26 mouse cellular contexts compared by ENCODE assay signal in genomic region chr4:140131625-140132321, GRCm38 (mm10).
DNase-seq lines count a peak whose midpoint lies in the region; ATAC-seq and TF ChIP-seq lines count a peak whose summit lies in the region.
"Had no signal": no experiment of that assay in that cellular context is flagged by ENCODE, and none has a peak within 500 bp of the region (broad histone marks: within the 10 kb centered on the region; RNA-seq: fewer than 3 reads in every experiment).

No protein-coding gene starts in this region.

- H3K4me1 ChIP-seq in hindbrain, embryonic 16.5 days (ENCODE audit: control insufficient read depth, insufficient read depth, low read depth, low read length), result peaks cover 13% of the 10 kb centered on the region
- peaks cover 25% of the 10 kb centered on the region; the same call in 1 of the 2 replicates for H3K4me1 ChIP-seq in hindbrain, embryonic 14.5 days (replicated peaks; ENCODE audit: control insufficient read depth, insufficient read depth, low read length)
- peaks cover 33% of the 10 kb centered on the region for H3K4me1 ChIP-seq in midbrain, embryonic 12.5 days
- 0 out of 2 replicates have a peak, but pooled peaks cover 4% of the 10 kb centered on the region for H3K4me1 ChIP-seq in midbrain, postnatal 0 days (ENCODE audit: insufficient read depth, low read length)
- H3K4me1 ChIP-seq: liver, embryonic 15.5 days had no signal

- H3K9me3 ChIP-seq in hindbrain, embryonic 16.5 days (ENCODE audit: control insufficient read depth, low read length), result peaks cover 3% of the 10 kb centered on the region; the same call in 1 of the 2 replicates
- no peaks in the 10 kb centered on the region for H3K9me3 ChIP-seq in hindbrain, embryonic 14.5 days (ENCODE audit: control insufficient read depth, low read length)
- no peaks in the 10 kb centered on the region for H3K9me3 ChIP-seq in midbrain, embryonic 12.5 days
- no peaks in the 10 kb centered on the region for H3K9me3 ChIP-seq in midbrain, postnatal 0 days (ENCODE audit: low read length)
- H3K9me3 ChIP-seq: forebrain, embryonic 15.5 days; liver, embryonic 15.5 days had no signal

- peak overlapping the region; percentile 18; the same call in 1 of the 2 replicates for H3K9ac ChIP-seq in hindbrain, embryonic 16.5 days (ENCODE audit: low read depth, low read length)
- no peak overlapping the region for H3K9ac ChIP-seq in hindbrain, embryonic 14.5 days
- no peak overlapping the region for H3K9ac ChIP-seq in midbrain, embryonic 12.5 days (replicated peaks)
- H3K9ac ChIP-seq in midbrain, postnatal 0 days (replicated peaks; ENCODE audit: low read length, poor library complexity, severe bottlenecking), result no peak overlapping the region
- H3K9ac ChIP-seq: forebrain, embryonic 15.5 days; heart, embryonic 12.5 days; limb, embryonic 12.5 days; liver, embryonic 15.5 days; lung, embryonic 14.5 days had no signal

- ATAC-seq in hindbrain, embryonic 16.5 days, result no peak
- ATAC-seq in hindbrain, embryonic 14.5 days (ENCODE audit: low FRiP score), result no peak
- ATAC-seq in midbrain, embryonic 12.5 days (ENCODE audit: low FRiP score, low read depth), result 0 out of 2 replicates have a peak, but pooled peaks have one; percentile 39
- 0 out of 2 replicates have a peak, but pooled peaks have one; percentile 21 for ATAC-seq in midbrain, postnatal 0 days (ENCODE audit: low FRiP score)
- ATAC-seq in inflammation-experienced regulatory T-cells, adult 6 months, result no peak
- ATAC-seq: activated CD4-positive, CD25-positive, alpha-beta regulatory T cell, adult 4 months; forebrain, embryonic 15.5 days had no signal

- WGBS in hindbrain, embryonic 16.5 days, result 31% methylated on average over 9 of the region's 9 CpGs
- 27% methylated on average over 9 of the region's 9 CpGs for WGBS in hindbrain, embryonic 14.5 days
- WGBS in midbrain, embryonic 12.5 days, result 7% methylated on average over 9 of the region's 9 CpGs
- WGBS in midbrain, postnatal 0 days, result 28% methylated on average over 9 of the region's 9 CpGs

- no peak overlapping the region for H3K27ac ChIP-seq in hindbrain, embryonic 16.5 days (ENCODE audit: low read depth, low read length)
- no peak overlapping the region for H3K27ac ChIP-seq in hindbrain, embryonic 14.5 days
- peak overlapping the region; percentile 73 for H3K27ac ChIP-seq in midbrain, embryonic 12.5 days (replicated peaks)
- peak overlapping the region; percentile 69 for H3K27ac ChIP-seq in midbrain, postnatal 0 days (ENCODE audit: low read depth, low read length)
- H3K27ac ChIP-seq: forebrain, embryonic 15.5 days; gastrocnemius, adult 2 months; heart, adult 2 months; left cerebral cortex, adult 2 months; limb, embryonic 12.5 days; liver, embryonic 15.5 days had no signal

- no peaks in the 10 kb centered on the region; the same call in 1 of the 2 replicates for H3K27me3 ChIP-seq in hindbrain, embryonic 16.5 days (replicated peaks; ENCODE audit: control insufficient read depth, insufficient read depth, low read length)
- no peaks in the 10 kb centered on the region for H3K27me3 ChIP-seq in hindbrain, embryonic 14.5 days (ENCODE audit: control insufficient read depth, insufficient read depth, low read length)
- H3K27me3 ChIP-seq in midbrain, embryonic 12.5 days, result no peaks in the 10 kb centered on the region; the same call in 1 of the 2 replicates
- no peaks in the 10 kb centered on the region for H3K27me3 ChIP-seq in midbrain, postnatal 0 days (ENCODE audit: insufficient read depth, low read length)
- H3K27me3 ChIP-seq: forebrain, embryonic 15.5 days; liver, embryonic 15.5 days had no signal

- DNase-seq in hindbrain, embryonic 14.5 days (ENCODE audit: low spot score), result no peak
- DNase-seq in midbrain, postnatal 0 days (ENCODE audit: low spot score), result no peak
- DNase-seq in right cerebral cortex, adult 2 months (ENCODE audit: low spot score in 2 of 2), result no peak
- DNase-seq in layer of hippocampus, postnatal 10 days (ENCODE audit: low spot score in 2 of 2), result no peak
- DNase-seq: adrenal gland, adult 2 months; B cell, adult 2 months; cerebellum, adult 11 months; cerebellum, postnatal 10 days; gastrocnemius, adult 2 months; heart, adult 2 months; heart, postnatal 4 days; kidney, adult 11 months; kidney, postnatal 14 days; lung, embryonic 14.5 days; lung, postnatal 14 days; thymus, adult 2 months; thymus, postnatal 36 days had no signal

- no peak overlapping the region for H3K4me2 ChIP-seq in hindbrain, embryonic 16.5 days (ENCODE audit: low read length)
- H3K4me2 ChIP-seq in hindbrain, embryonic 14.5 days (replicated peaks), result no peak overlapping the region
- no peak overlapping the region; the same call in none of the 2 replicates for H3K4me2 ChIP-seq in midbrain, embryonic 12.5 days (replicated peaks)
- H3K4me2 ChIP-seq in midbrain, postnatal 0 days (ENCODE audit: low read depth, low read length, poor library complexity, severe bottlenecking), result no peak overlapping the region
- H3K4me2 ChIP-seq: forebrain, embryonic 15.5 days; heart, embryonic 12.5 days; limb, embryonic 12.5 days; liver, embryonic 15.5 days; lung, embryonic 14.5 days had no signal

- no peaks in the 10 kb centered on the region for H3K36me3 ChIP-seq in hindbrain, embryonic 16.5 days (ENCODE audit: control insufficient read depth, insufficient read depth, low read length)
- no peaks in the 10 kb centered on the region for H3K36me3 ChIP-seq in hindbrain, embryonic 14.5 days (replicated peaks; ENCODE audit: control insufficient read depth, insufficient read depth)
- H3K36me3 ChIP-seq in midbrain, embryonic 12.5 days, result no peaks in the 10 kb centered on the region
- H3K36me3 ChIP-seq in midbrain, postnatal 0 days (ENCODE audit: insufficient read depth, low read length), result no peaks in the 10 kb centered on the region
- H3K36me3 ChIP-seq: forebrain, embryonic 15.5 days; heart, embryonic 12.5 days; limb, embryonic 12.5 days; liver, embryonic 15.5 days had no signal

- H3K4me3 ChIP-seq in hindbrain, embryonic 16.5 days (ENCODE audit: low read length), result no peak overlapping the region
- no peak overlapping the region for H3K4me3 ChIP-seq in hindbrain, embryonic 14.5 days (replicated peaks; ENCODE audit: low read length)
- no peak overlapping the region for H3K4me3 ChIP-seq in midbrain, embryonic 12.5 days
- no peak overlapping the region for H3K4me3 ChIP-seq in midbrain, postnatal 0 days (ENCODE audit: low read depth, low read length)
- H3K4me3 ChIP-seq: forebrain, embryonic 15.5 days; gastrocnemius, adult 2 months; heart, adult 2 months; heart, embryonic 12.5 days; left cerebral cortex, adult 2 months; limb, embryonic 12.5 days; liver, embryonic 15.5 days had no signal

- no peak for TF ChIP-seq CTCF in midbrain, postnatal 0 days (IDR thresholded peaks at IDR 0.05)

Comparison
In these comparisons a context has a peak if more than half of its experiments do, and no peak if none do; other contexts are left out.
1. ATAC-seq: peak in midbrain, embryonic 12.5 days (single experiment) and midbrain, postnatal 0 days (single experiment); none in hindbrain, embryonic 16.5 days (single experiment), hindbrain, embryonic 14.5 days (single experiment) and inflammation-experienced regulatory T-cells, adult 6 months (single experiment).
2. H3K27ac ChIP-seq: peak in midbrain, embryonic 12.5 days (single experiment) and midbrain, postnatal 0 days (single experiment); none in hindbrain, embryonic 16.5 days (single experiment) and hindbrain, embryonic 14.5 days (single experiment).